Comparison of ENCODE assay signal across 8 mouse cellular contexts in genomic region chr11:115514238-115514663, GRCm38 (mm10). TPM values are rescaled to one million over a fixed set of nuclear protein-coding genes. Genes with fewer than 3 reads are reported as not detected.
DNase-seq lines count a peak whose midpoint lies in the region; ATAC-seq and TF ChIP-seq lines count a peak whose summit lies in the region.

TSS of gene Jpt1 (minus strand) at chr11:115514387.

- under 1% methylated on average over 24 of the region's 24 CpGs for WGBS in hindbrain, embryonic 10.5 days
- WGBS in lung, postnatal 0 days: under 1% methylated on average over 24 of the region's 24 CpGs

- peak within 1 kb of the TSS; percentile 100 for H3K4me3 ChIP-seq in hindbrain, embryonic 10.5 days
- H3K4me3 ChIP-seq in lung, postnatal 0 days (ENCODE audit: low read depth, low read length): peak within 1 kb of the TSS; percentile 90

- peak; percentile 97 for DNase-seq in MN1 (ENCODE audit: low spot score)
- DNase-seq in cerebellum, adult 9-10 months: peak; percentile 99
- peak; percentile 96 for DNase-seq in hindbrain, embryonic 10.5 days (ENCODE audit: low spot score)
- DNase-seq in layer of hippocampus, adult 9-11 months: peak; percentile 97
- DNase-seq in lung, postnatal 0 days (ENCODE audit: low spot score): peak; percentile 99
- peak; percentile 96 for DNase-seq in ovary, postnatal 14 days (ENCODE audit: low spot score)
- DNase-seq in thymus, postnatal 14 days: peak; percentile 97

- no peaks in the 10 kb centered on the region for H3K36me3 ChIP-seq in hindbrain, embryonic 10.5 days
- no peaks in the 10 kb centered on the region for H3K36me3 ChIP-seq in lung, postnatal 0 days (ENCODE audit: insufficient read depth, low read length)

- H3K27me3 ChIP-seq in hindbrain, embryonic 10.5 days (ENCODE audit: insufficient read depth, poor library complexity, severe bottlenecking): no peaks in the 10 kb centered on the region
- no peaks in the 10 kb centered on the region for H3K27me3 ChIP-seq in lung, postnatal 0 days (replicated peaks; ENCODE audit: insufficient read depth, low read length)

- H3K27ac ChIP-seq in hindbrain, embryonic 10.5 days: peak within 1 kb of the TSS; percentile 99
- peak within 1 kb of the TSS; percentile 88 for H3K27ac ChIP-seq in lung, postnatal 0 days (ENCODE audit: low read length)

- H3K9ac ChIP-seq in lung, postnatal 0 days (replicated peaks; ENCODE audit: low read depth): peak within 1 kb of the TSS; percentile 82

- ATAC-seq in frontal cortex, adult (ENCODE audit: low TSS enrichment): peak; percentile 88
- peak; percentile 98 for ATAC-seq in lung, postnatal 0 days

- TF ChIP-seq EP300 in lung, postnatal 0 days (IDR thresholded peaks at IDR 0.05): peak; percentile 74

- peak within 1 kb of the TSS; percentile 96 for H3K4me2 ChIP-seq in lung, postnatal 0 days (replicated peaks; ENCODE audit: low read depth, low read length)

- peaks cover 42% of the 10 kb centered on the region for H3K4me1 ChIP-seq in hindbrain, embryonic 10.5 days (replicated peaks)
- peaks cover 18% of the 10 kb centered on the region for H3K4me1 ChIP-seq in lung, postnatal 0 days (ENCODE audit: insufficient read depth, low read depth, low read length)

- H3K9me3 ChIP-seq in hindbrain, embryonic 10.5 days: no peaks in the 10 kb centered on the region
- H3K9me3 ChIP-seq in lung, postnatal 0 days (ENCODE audit: low read length): no peaks in the 10 kb centered on the region

- no peak; the same call in 1 of the 2 replicates for TF ChIP-seq CTCF in lung, postnatal 0 days (IDR thresholded peaks at IDR 0.05)

RNA-seq across cellular contexts. Expression of gene Jpt1, which starts in this region (rescaled TPM):
- polyA plus RNA-seq in hindbrain, embryonic 10.5 days (2016; fragmentation: Nextera tagmentation; extraction: Ambion mirVana): 778 and 995 TPM in 2 replicates
- polyA plus RNA-seq in lung, postnatal 0 days (2015; fragmentation: Nextera tagmentation; extraction: Ambion mirVana): 195 and 201 TPM in 2 replicates

Comparison
In these comparisons a context has a peak if more than half of its experiments do, and no peak if none do; other contexts are left out.
1. Peak in every context shown above with its lines: DNase-seq, ATAC-seq, H3K4me3 ChIP-seq and H3K27ac ChIP-seq.